Comparison of ENCODE assay signal across 8 mouse cellular contexts in genomic region chr2:93823519-93823918, GRCm38 (mm10). TPM values are rescaled to one million over a fixed set of nuclear protein-coding genes. Genes with fewer than 3 reads are reported as not detected.
DNase-seq lines count a peak whose midpoint lies in the region; ATAC-seq and TF ChIP-seq lines count a peak whose summit lies in the region.

No protein-coding gene starts in this region.

- TF ChIP-seq EP300 in heart, postnatal 0 days (IDR thresholded peaks at IDR 0.05; ENCODE audit: low read depth): no peak

- peak; percentile 94 for DNase-seq in hindbrain, embryonic 11.5 days (ENCODE audit: low spot score)
- peak; percentile 67 to 93 for DNase-seq in adrenal gland, adult (ENCODE audit: inconsistent age in 2 of 2, low spot score in 1 of 2)
- DNase-seq in embryo, embryonic 10.5 days (ENCODE audit: low spot score): peak; percentile 97
- peak; percentile 89 for DNase-seq in heart, postnatal 0 days (ENCODE audit: low spot score)
- peak; percentile 69 for DNase-seq in layer of hippocampus, adult 9-11 months
- DNase-seq in mesoderm, embryonic 11.5 days (ENCODE audit: low read depth, low spot score): peak; percentile 96
- DNase-seq in spleen, postnatal 36 days (ENCODE audit: low spot score in 2 of 2): peak; percentile 70 to 83

- no peak overlapping the region for H3K4me2 ChIP-seq in hindbrain, embryonic 11.5 days (replicated peaks; ENCODE audit: low read depth, low read length)
- no peak overlapping the region for H3K4me2 ChIP-seq in hindbrain, embryonic 12.5 days (replicated peaks)
- H3K4me2 ChIP-seq in heart, postnatal 0 days (ENCODE audit: low read depth, low read length): no peak overlapping the region

- ATAC-seq in hindbrain, embryonic 11.5 days (ENCODE audit: low FRiP score): no peak
- no peak for ATAC-seq in hindbrain, embryonic 12.5 days (ENCODE audit: low FRiP score)
- peak; percentile 25; the same call in 1 of the 2 replicates for ATAC-seq in heart, postnatal 0 days (ENCODE audit: insufficient read depth, low read depth)

- H3K4me3 ChIP-seq in hindbrain, embryonic 11.5 days (ENCODE audit: low read depth, low read length): no peak overlapping the region
- H3K4me3 ChIP-seq in hindbrain, embryonic 12.5 days: no peak overlapping the region
- H3K4me3 ChIP-seq in heart, postnatal 0 days (ENCODE audit: low read depth, low read length): no peak overlapping the region

- TF ChIP-seq CTCF in heart, postnatal 0 days (IDR thresholded peaks at IDR 0.05; ENCODE audit: low read depth): peak; percentile 99

- no peaks in the 10 kb centered on the region for H3K27me3 ChIP-seq in hindbrain, embryonic 11.5 days (ENCODE audit: control insufficient read depth, insufficient read depth, low read length)
- H3K27me3 ChIP-seq in hindbrain, embryonic 12.5 days: no peaks in the 10 kb centered on the region
- no peaks in the 10 kb centered on the region for H3K27me3 ChIP-seq in heart, postnatal 0 days (ENCODE audit: control insufficient read depth, insufficient read depth, low read length)

- peaks cover 5% of the 10 kb centered on the region; the same call in 1 of the 2 replicates for H3K4me1 ChIP-seq in hindbrain, embryonic 11.5 days (replicated peaks; ENCODE audit: control insufficient read depth, insufficient read depth, low read length)
- peaks cover 9% of the 10 kb centered on the region for H3K4me1 ChIP-seq in hindbrain, embryonic 12.5 days
- peaks cover 8% of the 10 kb centered on the region for H3K4me1 ChIP-seq in heart, postnatal 0 days (ENCODE audit: control insufficient read depth, insufficient read depth)

- 19% methylated on average over 8 of the region's 8 CpGs for WGBS in hindbrain, embryonic 11.5 days
- WGBS in hindbrain, embryonic 12.5 days: 16% methylated on average over 8 of the region's 8 CpGs
- WGBS in heart, postnatal 0 days: 16% methylated on average over 8 of the region's 8 CpGs

- H3K9me3 ChIP-seq in hindbrain, embryonic 11.5 days (ENCODE audit: control insufficient read depth, low read length): no peaks in the 10 kb centered on the region
- H3K9me3 ChIP-seq in hindbrain, embryonic 12.5 days (replicated peaks): no peaks in the 10 kb centered on the region
- H3K9me3 ChIP-seq in heart, postnatal 0 days (replicated peaks; ENCODE audit: control insufficient read depth, low read length): no peaks in the 10 kb centered on the region

- H3K27ac ChIP-seq in hindbrain, embryonic 11.5 days (ENCODE audit: low read depth, low read length): no peak overlapping the region
- no peak overlapping the region for H3K27ac ChIP-seq in hindbrain, embryonic 12.5 days
- H3K27ac ChIP-seq in heart, postnatal 0 days (ENCODE audit: low read depth): no peak overlapping the region

- no peak overlapping the region for H3K9ac ChIP-seq in hindbrain, embryonic 11.5 days (ENCODE audit: low read depth, low read length)
- H3K9ac ChIP-seq in hindbrain, embryonic 12.5 days: no peak overlapping the region
- no peak overlapping the region for H3K9ac ChIP-seq in heart, postnatal 0 days (replicated peaks; ENCODE audit: low read depth, low read length)

- H3K36me3 ChIP-seq in hindbrain, embryonic 11.5 days (ENCODE audit: control insufficient read depth, insufficient read depth, low read length): no peaks in the 10 kb centered on the region
- H3K36me3 ChIP-seq in hindbrain, embryonic 12.5 days: peaks cover 6% of the 10 kb centered on the region; the same call in 1 of the 2 replicates
- H3K36me3 ChIP-seq in heart, postnatal 0 days (replicated peaks; ENCODE audit: control insufficient read depth, insufficient read depth, low read length): peaks cover 5% of the 10 kb centered on the region; the same call in 1 of the 2 replicates

RNA-seq across cellular contexts. Expression of gene Ext2, which starts 1.2 kb away (rescaled TPM):
- polyA plus RNA-seq in hindbrain, embryonic 11.5 days (2014; fragmentation: Nextera tagmentation; extraction: Ambion mirVana): 54.4 and 68.6 TPM in 2 replicates
- 84.7 and 86.7 TPM in 2 replicates for polyA plus RNA-seq in hindbrain, embryonic 12.5 days (2016; fragmentation: Nextera tagmentation; extraction: Ambion mirVana)
- 32.8 TPM in 2 replicates for total RNA-seq in heart, postnatal 0 days (2014; rRNA removed; ENCODE audit: low replicate concordance)
- 38.2 and 40.3 TPM in 2 replicates for polyA plus RNA-seq in heart, postnatal 0 days (2015; fragmentation: Nextera tagmentation; extraction: Ambion mirVana)

RNA-seq across cellular contexts. Expression of gene Accs, which starts 26.2 kb away (rescaled TPM):
- 7.4 and 7.5 TPM in 2 replicates for polyA plus RNA-seq in hindbrain, embryonic 11.5 days (2014; fragmentation: Nextera tagmentation; extraction: Ambion mirVana)
- 7.4 and 8.1 TPM in 2 replicates for polyA plus RNA-seq in hindbrain, embryonic 12.5 days (2016; fragmentation: Nextera tagmentation; extraction: Ambion mirVana)
- total RNA-seq in heart, postnatal 0 days (2014; rRNA removed; ENCODE audit: low replicate concordance): 8.4 and 42.5 TPM in 2 replicates
- polyA plus RNA-seq in heart, postnatal 0 days (2015; fragmentation: Nextera tagmentation; extraction: Ambion mirVana): 6.1 and 6.2 TPM in 2 replicates

RNA-seq across cellular contexts. Expression of gene Accsl, which starts 45.4 kb away (rescaled TPM):
- polyA plus RNA-seq in hindbrain, embryonic 11.5 days (2014; fragmentation: Nextera tagmentation; extraction: Ambion mirVana): 0.69 TPM in 1 of 2 replicates, not detected in the other
- 0.09 and 0.51 TPM in 2 replicates for polyA plus RNA-seq in hindbrain, embryonic 12.5 days (2016; fragmentation: Nextera tagmentation; extraction: Ambion mirVana)
- total RNA-seq in heart, postnatal 0 days (2014; rRNA removed; ENCODE audit: low replicate concordance): not detected in 2 replicates
- polyA plus RNA-seq in heart, postnatal 0 days (2015; fragmentation: Nextera tagmentation; extraction: Ambion mirVana): 0.08 TPM in 1 of 2 replicates, not detected in the other
